Mouse (Mus musculus): ENCODE data around the gene Gdpd5. TPM values are rescaled to one million over a fixed set of nuclear protein-coding genes. Genes with fewer than 3 reads are reported as not detected.
A peak's percentile ranks its signal among the peaks of the same experiment; 100 is the strongest.
"Not testable (repeated sequence)": the region's sequence is repeated elsewhere in the genome, so short reads cannot be mapped to it uniquely, and the experiment has no call there.

Gdpd5 gene
- polyA plus RNA-seq, 1 experiment: 54.1 TPM

- peak; percentile 56 to 91 for DNase-seq (ENCODE audit: extremely low spot score in 1 of 2, low spot score in 1 of 2)
Measured at GRCm38 (mm10) chr7:99365069-99365468, 16.1 kb upstream of the Gdpd5 start.

DNA sequence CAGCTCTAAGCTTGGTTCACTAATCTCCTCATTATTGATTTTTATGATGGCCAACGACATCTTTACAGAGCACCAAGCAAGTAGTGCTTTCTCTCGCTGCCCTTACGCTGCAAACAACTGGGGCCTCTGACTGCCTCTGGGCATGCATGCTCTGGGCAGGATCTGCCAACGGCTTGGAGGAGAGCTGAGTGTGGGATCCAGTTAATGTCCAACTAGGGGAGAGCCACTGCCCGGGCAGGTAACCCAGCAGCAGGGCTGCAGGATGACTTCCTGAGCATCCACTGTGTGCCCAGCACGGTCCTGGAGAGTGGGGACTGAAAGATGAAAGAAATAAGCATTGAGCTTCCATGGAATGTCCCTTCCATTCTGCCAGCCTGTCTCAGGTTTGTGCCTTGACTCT, 14.5 kb upstream of the Gdpd5 start:
- no peak for DNase-seq (ENCODE audit: extremely low spot score in 1 of 2, low spot score in 1 of 2)

DNA sequence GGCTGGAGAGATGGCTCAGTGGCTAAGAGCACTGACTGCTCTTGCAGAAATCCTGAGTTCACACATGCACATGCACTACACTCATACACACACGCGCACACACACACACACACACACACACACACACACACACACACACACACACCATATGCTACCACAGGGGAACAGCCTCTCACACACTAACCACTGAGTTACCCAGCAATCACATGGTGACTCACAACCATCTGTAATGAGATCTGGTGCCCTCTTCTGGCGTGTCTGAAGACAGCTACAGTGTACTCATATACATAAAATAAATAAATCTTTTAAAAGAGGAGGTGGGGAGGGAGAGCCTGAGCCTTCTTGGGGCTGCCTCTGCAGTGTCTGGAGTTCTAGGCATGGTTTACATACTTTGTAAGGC, 6.9 kb upstream of the Gdpd5 start:
- not testable (repeated sequence) for DNase-seq (ENCODE audit: extremely low spot score in 1 of 2, low spot score in 1 of 2)

DNA sequence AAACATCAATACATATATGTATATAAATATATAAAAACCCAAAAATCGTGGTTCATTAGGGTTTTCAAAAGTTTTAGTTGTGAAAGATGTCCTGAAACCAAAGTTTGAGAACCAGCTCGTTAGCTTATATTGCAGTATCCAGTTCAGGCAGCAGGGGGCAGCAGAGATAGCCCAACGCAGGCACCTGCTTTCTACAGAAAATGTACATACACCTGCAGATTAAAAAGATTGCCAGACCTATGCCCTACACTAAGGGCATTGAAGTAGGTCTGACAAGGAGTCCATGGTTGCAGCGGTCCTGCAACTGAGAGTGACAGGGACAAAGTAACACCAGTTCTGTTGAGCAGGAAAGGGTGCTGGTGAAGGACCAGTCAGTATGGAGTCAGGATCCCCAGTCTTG, 5.8 kb upstream of the Gdpd5 start:
- peak in 1 of 2 experiments; percentile 92 for DNase-seq (ENCODE audit: extremely low spot score in 1 of 2, low spot score in 1 of 2)

- no peak for DNase-seq (ENCODE audit: extremely low spot score in 1 of 2, low spot score in 1 of 2)
Measured at GRCm38 (mm10) chr7:99378870-99379269, 2.3 kb upstream of the Gdpd5 start.

- peak; percentile 46 to 66 for DNase-seq (ENCODE audit: extremely low spot score in 1 of 2, low spot score in 1 of 2)
Measured at GRCm38 (mm10) chr7:99380491-99381213, 562 bp upstream of the Gdpd5 start.

- no peak for DNase-seq (ENCODE audit: extremely low spot score in 1 of 2, low spot score in 1 of 2)
Measured at GRCm38 (mm10) chr7:99382088-99383000, 1.1 kb downstream of the Gdpd5 start.

DNA sequence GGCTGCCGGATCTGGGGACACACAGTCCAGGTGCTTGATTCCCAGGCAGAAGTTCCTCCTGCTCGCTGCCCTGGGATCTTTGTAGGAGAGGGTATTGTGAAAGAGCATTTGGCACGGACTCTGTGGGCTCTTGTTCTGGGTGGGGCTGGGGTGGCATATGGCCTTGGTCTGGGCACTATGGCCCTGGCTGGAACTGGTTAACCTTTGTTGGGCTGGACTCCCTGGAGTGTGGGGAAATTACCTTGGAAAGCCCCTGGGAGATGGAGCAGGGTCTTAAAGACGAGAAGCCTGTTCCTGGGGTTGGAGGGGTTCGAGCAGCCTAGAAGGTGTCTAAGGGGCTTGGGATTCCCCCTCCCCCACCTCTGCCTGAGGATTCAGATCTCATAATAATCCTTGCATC, 2.0 kb downstream of the Gdpd5 start:
- no peak for DNase-seq (ENCODE audit: extremely low spot score in 1 of 2, low spot score in 1 of 2)

GRCm38 (mm10) chr7:99384101-99384611, 2.9 kb downstream of the Gdpd5 start:
- DNase-seq (ENCODE audit: extremely low spot score in 1 of 2, low spot score in 1 of 2): no peak

DNA sequence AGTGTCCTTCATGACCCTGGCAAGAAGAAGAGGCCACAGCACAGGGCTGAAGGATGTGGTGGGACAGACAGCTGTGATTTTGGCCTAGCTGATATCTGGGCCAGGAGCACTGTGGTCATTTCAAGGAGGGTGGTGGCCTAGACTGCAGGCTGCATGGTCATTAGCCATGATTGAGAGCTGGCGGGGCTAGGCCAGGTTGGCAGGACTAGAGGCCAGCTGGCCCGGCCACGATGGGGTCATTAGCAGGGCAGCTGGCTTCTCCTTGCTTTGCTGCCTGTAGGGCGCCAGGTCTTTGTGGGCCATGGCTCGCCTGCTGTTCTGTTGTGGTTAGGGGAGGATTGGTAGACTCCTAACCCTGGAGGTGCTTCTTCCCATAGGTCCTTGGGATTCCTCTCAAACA, 4.8 kb downstream of the Gdpd5 start:
- DNase-seq (ENCODE audit: extremely low spot score in 1 of 2, low spot score in 1 of 2): no peak

- DNase-seq (ENCODE audit: extremely low spot score in 1 of 2, low spot score in 1 of 2): no peak
Measured at GRCm38 (mm10) chr7:99386811-99387210, 5.6 kb downstream of the Gdpd5 start.

DNA sequence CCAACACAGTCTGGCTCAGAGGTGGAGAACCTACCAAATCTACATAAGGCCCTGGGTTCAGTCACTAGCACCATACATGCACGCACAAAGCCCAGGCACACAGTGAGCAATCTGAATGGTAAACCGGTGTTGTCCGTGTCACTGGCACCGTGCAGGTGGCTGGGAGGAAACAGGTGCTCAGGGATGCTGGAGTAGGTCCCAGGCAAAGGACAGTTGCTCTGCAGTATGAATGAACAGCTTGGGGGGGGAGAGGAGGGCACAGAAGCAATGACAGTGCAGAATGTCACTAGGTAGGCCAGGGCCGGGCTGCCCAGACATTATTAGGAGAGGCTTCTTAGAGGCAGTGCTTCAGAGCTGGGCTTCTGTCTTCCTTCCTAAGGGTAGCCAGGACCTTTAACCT, 6.1 kb downstream of the Gdpd5 start:
- no peak for DNase-seq (ENCODE audit: extremely low spot score in 1 of 2, low spot score in 1 of 2)

GRCm38 (mm10) chr7:99390559-99390958, 9.3 kb downstream of the Gdpd5 start:
- no peak for DNase-seq (ENCODE audit: extremely low spot score in 1 of 2, low spot score in 1 of 2)

DNA sequence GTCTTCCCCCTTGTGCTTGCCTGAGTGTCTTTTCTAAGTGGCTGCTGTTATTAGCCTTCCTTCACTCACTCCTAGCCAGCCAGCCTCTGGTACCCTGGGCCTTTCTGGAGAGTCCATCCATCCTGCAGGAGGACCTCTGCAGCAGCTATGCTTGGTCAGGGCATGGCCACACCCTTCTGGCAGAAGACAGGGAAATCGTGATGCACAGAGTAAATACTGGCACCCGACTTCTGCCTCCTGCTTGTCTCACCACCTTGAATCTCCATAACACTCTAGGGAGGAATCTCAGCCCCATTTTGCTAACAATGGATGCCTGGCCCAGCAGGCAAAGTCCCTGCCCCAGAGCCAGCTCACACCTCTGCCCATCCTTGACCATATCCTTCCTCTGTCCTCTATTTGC, 11.5 kb downstream of the Gdpd5 start:
- no peak for DNase-seq (ENCODE audit: extremely low spot score in 1 of 2, low spot score in 1 of 2)

DNA sequence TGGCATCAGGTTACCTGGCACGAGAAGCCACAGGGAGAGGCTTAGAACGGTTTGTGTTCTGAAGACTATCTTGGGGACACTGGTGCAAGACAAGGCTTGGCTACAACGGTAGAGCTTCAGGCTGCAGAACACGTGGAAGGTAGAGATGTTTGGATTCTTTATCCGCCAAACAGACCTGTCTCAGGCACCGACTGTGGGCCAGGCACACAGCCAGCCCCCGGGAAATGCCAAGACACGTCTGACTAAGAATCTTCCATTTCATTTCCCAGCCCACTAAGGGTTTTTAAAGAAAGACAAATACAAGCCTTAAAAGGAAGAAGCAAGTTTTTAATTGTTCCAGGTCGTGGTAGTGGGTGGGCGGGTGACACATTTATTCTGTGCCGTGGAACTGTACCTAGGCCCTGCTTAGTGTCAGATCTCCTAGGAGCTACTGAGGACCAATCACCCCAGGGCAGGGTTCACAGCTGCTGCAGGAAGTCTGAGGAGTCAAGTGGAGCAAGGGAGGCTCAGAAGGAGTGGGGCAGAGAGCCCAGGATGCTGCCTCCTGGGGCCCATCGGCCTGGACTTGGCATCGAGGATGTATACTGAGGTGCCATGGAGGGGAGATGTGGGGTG, 12.6 kb downstream of the Gdpd5 start:
- DNase-seq (ENCODE audit: extremely low spot score in 1 of 2, low spot score in 1 of 2): peak in 1 of 2 experiments; percentile 75

DNA sequence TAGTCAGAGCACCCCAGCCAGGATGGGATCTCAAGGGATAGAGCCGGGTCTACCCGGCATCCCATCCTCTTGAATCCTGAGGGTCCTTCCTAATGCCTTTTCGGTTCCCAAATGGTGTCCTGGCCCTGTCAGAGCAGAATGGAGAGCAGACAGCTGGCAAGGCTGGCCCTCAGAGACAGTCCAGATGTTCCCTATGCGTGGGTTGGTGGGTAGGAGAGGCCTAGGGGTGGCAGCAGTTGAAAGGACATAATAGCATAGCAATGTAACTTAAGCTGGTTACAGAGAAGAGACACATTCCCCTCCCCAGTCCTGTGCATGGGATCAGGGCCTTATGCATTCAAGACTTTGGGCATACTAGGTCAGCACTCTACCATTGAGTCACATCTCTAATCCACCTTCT, 14.2 kb downstream of the Gdpd5 start:
- DNase-seq (ENCODE audit: extremely low spot score in 1 of 2, low spot score in 1 of 2): no peak

GRCm38 (mm10) chr7:99395908-99396616, 14.8 kb downstream of the Gdpd5 start:
- DNase-seq (ENCODE audit: extremely low spot score in 1 of 2, low spot score in 1 of 2): no peak

- no peak for DNase-seq (ENCODE audit: extremely low spot score in 1 of 2, low spot score in 1 of 2)
Measured at GRCm38 (mm10) chr7:99396994-99397659, 15.9 kb downstream of the Gdpd5 start.

- DNase-seq (ENCODE audit: extremely low spot score in 1 of 2, low spot score in 1 of 2): no peak
Measured at GRCm38 (mm10) chr7:99401373-99401772, 20.2 kb downstream of the Gdpd5 start.

GRCm38 (mm10) chr7:99402477-99402876, 21.3 kb downstream of the Gdpd5 start:
- DNase-seq (ENCODE audit: extremely low spot score in 1 of 2, low spot score in 1 of 2): no peak

Data from frontal cortex, adult 2 months (tissue).